Mouse (Mus musculus) midbrain, embryonic 13.5 days (tissue): Measurements from ENCODE around the gene March4. TPM values are rescaled to one million over a fixed set of nuclear protein-coding genes. Genes with fewer than 3 reads are reported as not detected.
A peak's percentile ranks its signal among the peaks of the same experiment; 100 is the strongest.

Source experiments
- ATAC-seq: fragments of 200-750 bp; cut with Nextera tagmentation; 2 replicates; pipeline ENCODE4 v1.8.0; 2017; ENCODE audit warnings: mild to moderate bottlenecking, moderate TSS enrichment, moderate library complexity
- H3K27ac ChIP-seq: fragments of 300-500 bp; sonication (generic); 2 replicates; pipeline ENCODE4 v1.5.1; 2015; ENCODE audit warnings: inconsistent platforms, mild to moderate bottlenecking, moderate library complexity
- H3K27me3 ChIP-seq: fragments of 300-500 bp; sonication (generic); 2 replicates; pipeline ENCODE4 v1.6.1; 2015; ENCODE audit warnings: mild to moderate bottlenecking, inconsistent platforms
- H3K36me3 ChIP-seq: fragments of 300-500 bp; sonication (generic); 2 replicates; pipeline ENCODE4 v1.6.1; 2015; ENCODE audit warnings: mild to moderate bottlenecking, inconsistent platforms
- H3K4me1 ChIP-seq: fragments of 300-500 bp; sonication (generic); replicated peaks from 2 replicates; pipeline ENCODE4 v1.6.1; 2015; ENCODE audit warnings: inconsistent platforms
- H3K4me2 ChIP-seq: fragments of 300-500 bp; sonication (generic); replicated peaks from 2 replicates; pipeline ENCODE4 v1.6.1; 2015; ENCODE audit warnings: moderate library complexity, mild to moderate bottlenecking, inconsistent platforms
- H3K4me3 ChIP-seq: fragments of 300-500 bp; sonication (generic); replicated peaks from 2 replicates; pipeline ENCODE4 v1.5.1; 2015; ENCODE audit warnings: mild to moderate bottlenecking, inconsistent platforms
- H3K9ac ChIP-seq: fragments of 300-500 bp; sonication (generic); replicated peaks from 2 replicates; pipeline ENCODE4 v1.6.1; 2015; ENCODE audit warnings: mild to moderate bottlenecking, inconsistent platforms
- H3K9me3 ChIP-seq: fragments of 300-500 bp; sonication (generic); 2 replicates; pipeline ENCODE4 v1.6.1; 2016; ENCODE audit warnings: mild to moderate bottlenecking, inconsistent platforms
- WGBS: fragments of 180-500 bp; shearing (Covaris S2); methylation state at CpG from one replicate; pipeline ENCODE4 v1.1.7; 2015; 5-methylcytosine and 5-hydroxymethylcytosine counted together
- polyA plus RNA-seq: library from polyadenylated mRNA; unstranded; fragments of >200 nt; fragmentation: Nextera tagmentation; extraction: Ambion mirVana; gene quantifications from 2 replicates; pipeline ENCODE4 v1.2.1, GENCODE M21; 2015

March4 gene
- polyA plus RNA-seq, 1 experiment from 2014 or later, result 2.7 TPM

DNA sequence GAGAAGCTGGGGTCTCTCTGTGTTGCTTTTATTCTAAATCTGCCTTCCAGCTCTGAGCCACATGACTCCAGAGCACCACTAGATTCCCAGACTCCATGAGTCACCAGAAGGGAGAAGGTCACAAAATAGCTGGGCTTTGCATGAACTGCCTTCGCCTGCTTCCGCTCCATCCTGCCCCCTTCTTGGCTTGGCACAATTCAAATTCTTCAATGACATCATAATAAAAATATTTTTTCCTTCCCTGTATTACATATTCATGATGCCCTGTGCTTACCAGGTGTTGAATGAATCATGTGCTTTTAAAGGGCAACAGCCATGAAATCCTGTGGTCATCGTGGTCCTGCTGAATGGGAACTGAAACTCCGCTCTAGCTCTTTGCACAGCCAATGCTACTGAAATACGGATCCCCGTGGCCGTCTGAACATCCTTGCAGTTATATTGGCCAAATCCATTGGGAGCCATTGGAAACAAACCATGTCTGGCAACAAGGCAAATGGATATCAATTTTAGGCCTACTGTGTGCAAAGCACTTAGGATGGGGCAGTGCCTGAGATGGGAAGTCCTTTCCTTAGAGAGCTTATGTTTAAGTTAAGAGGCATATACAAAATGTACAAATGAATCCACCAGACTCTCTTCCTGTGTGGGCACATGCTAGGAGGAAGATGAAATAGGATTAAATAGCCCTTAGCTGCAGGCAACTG is 107.5 kb downstream of the March4 start:
- H3K27ac ChIP-seq, result no peak overlapping the region
- no peak for ATAC-seq
- 91% methylated on average over 7 of the region's 7 CpGs for WGBS
- H3K4me1 ChIP-seq, result no peaks in the 10 kb centered on the region
- H3K4me2 ChIP-seq, result no peak overlapping the region
- no peaks in the 10 kb centered on the region for H3K27me3 ChIP-seq
- no peak overlapping the region for H3K9ac ChIP-seq
- H3K36me3 ChIP-seq, result no peaks in the 10 kb centered on the region
- no peaks in the 10 kb centered on the region for H3K9me3 ChIP-seq
- H3K4me3 ChIP-seq, result no peak overlapping the region

DNA sequence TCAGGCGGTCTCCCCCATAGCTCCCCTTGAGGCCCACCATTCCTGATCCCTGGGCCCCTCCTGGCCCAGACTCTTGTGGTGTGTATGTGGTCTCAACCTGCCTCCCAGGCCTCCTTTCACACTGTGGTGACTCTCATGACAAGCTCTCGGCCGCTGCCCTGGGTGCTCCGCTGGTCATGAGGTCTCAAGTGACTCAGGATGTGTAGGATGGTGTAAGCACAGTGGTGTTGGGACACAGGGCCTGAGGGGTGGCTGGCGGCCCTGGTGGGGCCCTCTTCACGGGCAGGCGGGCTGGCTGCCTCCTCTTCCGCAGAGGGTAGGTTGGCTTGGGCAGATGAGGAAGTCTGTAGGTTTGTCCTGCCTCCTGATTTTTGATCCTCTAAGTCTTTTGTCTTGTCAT is 108.2 kb downstream of the March4 start:
- no peak overlapping the region for H3K27ac ChIP-seq
- H3K9me3 ChIP-seq, result no peaks in the 10 kb centered on the region
- no peak overlapping the region for H3K9ac ChIP-seq
- H3K27me3 ChIP-seq, result no peaks in the 10 kb centered on the region
- WGBS, result 88% methylated on average over 8 of the region's 8 CpGs
- no peak for ATAC-seq
- no peak overlapping the region for H3K4me2 ChIP-seq
- H3K4me1 ChIP-seq, result no peaks in the 10 kb centered on the region
- H3K4me3 ChIP-seq, result no peak overlapping the region
- H3K36me3 ChIP-seq, result no peaks in the 10 kb centered on the region

DNA sequence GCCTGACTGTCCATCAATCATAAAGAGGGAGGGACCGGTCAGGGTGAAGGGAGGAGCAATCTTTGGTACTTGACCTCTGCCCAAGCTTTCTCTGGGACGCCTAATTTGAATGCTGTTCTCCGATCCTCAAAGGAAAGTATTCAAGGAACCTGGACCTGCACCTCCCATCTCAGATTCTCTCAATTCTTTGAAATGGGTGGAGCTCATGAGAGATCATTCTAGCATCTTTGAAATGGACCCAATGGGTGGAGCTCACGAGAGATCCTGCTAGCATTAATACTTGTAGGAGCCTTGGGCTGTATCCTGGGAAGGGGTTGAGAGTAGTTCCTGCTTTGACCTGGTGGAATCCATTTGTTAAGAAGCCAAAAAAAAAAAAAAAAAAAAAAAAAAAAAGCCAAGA is 110.3 kb downstream of the March4 start:
- no peaks in the 10 kb centered on the region for H3K27me3 ChIP-seq
- H3K9me3 ChIP-seq, result no peaks in the 10 kb centered on the region
- no peak overlapping the region for H3K9ac ChIP-seq
- no peaks in the 10 kb centered on the region for H3K36me3 ChIP-seq
- no peak for ATAC-seq
- no peaks in the 10 kb centered on the region for H3K4me1 ChIP-seq
- H3K4me2 ChIP-seq, result no peak overlapping the region
- WGBS, result 81% methylated on average over 4 of the region's 4 CpGs
- H3K27ac ChIP-seq, result no peak overlapping the region
- no peak overlapping the region for H3K4me3 ChIP-seq

DNA sequence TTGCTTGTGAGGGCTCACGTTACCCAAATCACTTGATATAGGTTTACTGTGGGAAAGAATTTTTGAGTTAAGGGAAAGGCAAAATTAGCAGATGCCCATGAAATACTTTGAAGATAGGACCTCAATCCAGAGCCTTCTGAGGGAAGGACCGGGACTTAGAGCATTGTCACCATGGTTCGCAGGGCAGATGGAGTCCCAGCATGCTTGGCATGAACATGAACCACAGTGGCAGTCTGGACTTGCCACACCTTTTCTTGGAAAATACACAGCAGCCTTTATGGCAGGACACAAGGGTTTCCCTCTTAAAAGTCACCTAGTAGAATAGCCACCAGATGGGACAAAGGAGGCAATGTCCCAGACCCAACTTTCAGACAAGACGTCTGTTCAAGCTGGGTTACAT is 114.6 kb downstream of the March4 start:
- WGBS, result 91% methylated on average over 4 of the region's 4 CpGs
- Histone ChIP-seq H3K4me1 (peaks cover 10% of the 10 kb centered on the region), H3K9ac (no peak overlapping the region), H3K4me2 (no peak overlapping the region), H3K27me3 (no peaks in the 10 kb centered on the region), H3K27ac (no peak overlapping the region), H3K36me3 (no peaks in the 10 kb centered on the region), H3K9me3 (no peaks in the 10 kb centered on the region), H3K4me3 (no peak overlapping the region)
- no peak for ATAC-seq

DNA sequence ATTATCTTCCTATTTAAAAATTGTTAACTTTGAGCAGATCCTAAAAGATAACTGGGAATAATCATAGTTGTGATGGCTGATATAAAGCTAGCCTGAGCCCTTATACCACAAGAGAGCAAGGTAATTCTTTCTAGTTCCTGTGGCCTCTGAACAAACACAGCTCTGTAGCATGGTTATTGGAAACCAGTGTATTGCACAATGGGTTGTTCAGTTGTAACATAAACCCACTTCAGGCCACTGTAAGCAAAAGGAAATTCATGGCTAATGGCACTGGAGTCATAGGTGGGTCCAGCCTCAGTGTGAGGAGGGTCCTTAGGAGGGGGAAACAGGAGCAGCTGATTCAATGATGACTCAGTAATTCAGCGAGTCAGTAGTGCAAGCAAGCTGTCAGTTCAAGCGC is 116.5 kb downstream of the March4 start:
- WGBS, result 70% methylated on average over 2 of the region's 2 CpGs
- H3K4me2 ChIP-seq, result no peak overlapping the region
- no peaks in the 10 kb centered on the region for H3K27me3 ChIP-seq
- H3K36me3 ChIP-seq, result no peaks in the 10 kb centered on the region
- no peak for ATAC-seq
- H3K4me1 ChIP-seq, result peaks cover 10% of the 10 kb centered on the region
- H3K9me3 ChIP-seq, result no peaks in the 10 kb centered on the region
- no peak overlapping the region for H3K27ac ChIP-seq
- H3K9ac ChIP-seq, result no peak overlapping the region
- H3K4me3 ChIP-seq, result no peak overlapping the region

DNA sequence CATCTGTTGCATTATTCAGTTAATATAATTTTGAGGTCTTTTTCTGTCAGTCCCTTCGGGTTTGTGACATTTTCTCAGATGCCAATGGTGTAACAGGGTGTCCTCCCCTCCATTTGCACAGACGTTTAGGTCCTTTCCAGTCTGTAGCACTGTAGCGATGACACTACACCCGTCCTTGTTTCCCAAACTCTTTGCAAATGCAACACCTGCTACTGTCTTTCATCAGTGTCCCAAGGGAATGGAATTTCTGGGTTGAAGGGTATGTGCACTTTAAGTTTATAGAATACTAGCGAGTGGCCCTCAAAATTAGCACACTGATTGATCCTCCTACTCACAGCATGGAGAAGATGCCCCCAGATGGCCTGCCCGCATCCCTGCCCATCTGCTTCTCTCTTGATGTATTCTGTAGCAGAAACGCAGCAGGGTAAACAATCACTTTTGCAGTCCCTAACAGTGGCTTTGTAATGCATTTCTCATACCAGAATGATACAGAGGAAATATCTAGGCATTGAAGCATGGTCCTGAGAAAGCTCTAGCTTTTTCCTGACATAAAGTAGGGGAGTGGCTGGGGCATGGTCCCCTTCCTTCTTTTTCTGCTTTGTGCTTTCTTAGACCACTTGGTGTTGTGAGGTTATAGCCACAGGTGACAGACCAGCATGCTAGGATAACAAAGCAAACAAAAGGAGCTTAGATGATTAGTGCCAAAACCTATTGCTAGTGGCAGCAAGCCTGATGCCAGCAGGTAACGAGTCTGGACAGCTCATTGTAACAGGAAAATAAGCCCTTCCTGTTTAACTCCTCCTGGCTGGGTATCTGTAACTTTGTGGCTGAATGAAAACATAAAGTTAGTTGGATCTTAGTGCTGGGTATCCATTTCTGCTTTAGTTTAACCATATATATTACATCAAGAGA is 117.7 kb downstream of the March4 start:
- 53% methylated on average over 8 of the region's 8 CpGs for WGBS
- Histone ChIP-seq H3K9me3 (no peaks in the 10 kb centered on the region), H3K4me2 (no peak overlapping the region), H3K36me3 (no peaks in the 10 kb centered on the region), H3K27me3 (no peaks in the 10 kb centered on the region), H3K4me1 (peaks cover 21% of the 10 kb centered on the region), H3K4me3 (no peak overlapping the region), H3K27ac (no peak overlapping the region), H3K9ac (no peak overlapping the region)
- ATAC-seq, result 0 out of 2 replicates have a peak, but pooled peaks have one; percentile 37

DNA sequence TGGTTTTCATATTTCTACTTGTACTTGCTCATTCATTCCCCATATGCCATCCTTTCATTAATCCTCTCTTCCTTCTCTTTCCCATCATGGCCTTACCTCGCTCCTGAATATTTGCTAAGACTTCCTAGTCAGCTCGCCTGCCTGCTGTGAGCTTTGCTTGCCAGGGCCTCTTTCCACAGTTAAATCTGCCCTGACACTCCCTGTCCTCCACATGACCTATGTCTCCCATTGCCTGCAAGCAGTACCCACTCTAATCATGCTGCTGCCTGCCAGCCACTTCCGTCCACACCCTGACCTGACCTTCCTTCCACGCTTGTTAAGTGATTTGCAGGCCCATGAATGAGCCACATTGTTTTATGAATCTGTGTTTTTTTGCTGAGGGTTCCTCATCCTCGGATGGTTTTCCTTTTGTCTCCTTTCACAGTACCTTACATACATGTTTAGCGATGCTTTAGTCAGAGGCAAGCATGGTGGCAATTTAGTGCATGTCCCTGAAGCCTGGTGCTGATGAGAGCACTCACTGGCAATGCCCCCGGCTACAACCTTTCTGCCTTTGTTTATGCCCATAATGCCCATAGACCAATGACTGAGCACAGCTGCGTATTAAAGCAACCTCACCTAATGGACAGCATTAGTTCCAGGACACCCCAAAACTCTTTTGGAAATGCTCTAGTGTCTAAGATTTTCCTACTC is 122.0 kb downstream of the March4 start:
- Histone ChIP-seq H3K27me3 (no peaks in the 10 kb centered on the region), H3K4me3 (no peak overlapping the region), H3K9ac (no peak overlapping the region), H3K27ac (0 out of 2 replicates have a peak overlapping the region, but pooled peaks have one; percentile 25), H3K4me2 (no peak overlapping the region), H3K9me3 (no peaks in the 10 kb centered on the region), H3K36me3 (no peaks in the 10 kb centered on the region), H3K4me1 (peaks cover 24% of the 10 kb centered on the region)
- no peak for ATAC-seq
- 29% methylated on average over 8 of the region's 8 CpGs for WGBS

DNA sequence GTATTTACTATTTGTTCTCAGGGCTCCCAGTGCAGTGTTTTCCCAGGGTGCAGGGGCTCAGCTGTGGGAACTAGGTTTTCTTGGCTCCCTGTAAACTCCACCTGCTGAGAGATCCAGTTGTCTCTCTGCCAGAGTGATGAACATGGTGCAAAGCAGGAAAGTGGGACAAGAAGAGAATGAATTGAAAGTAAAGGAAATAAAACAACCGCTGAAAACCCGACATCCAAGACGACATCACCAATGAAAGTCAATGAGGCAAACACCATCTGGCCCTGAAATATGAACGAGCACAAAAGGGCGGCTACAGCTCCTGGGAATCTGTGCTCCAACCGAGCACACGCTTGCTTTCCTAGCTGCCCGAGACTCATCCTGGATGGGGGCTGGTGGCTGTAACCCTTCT is 122.6 kb downstream of the March4 start:
- Histone ChIP-seq H3K4me3 (no peak overlapping the region), H3K27me3 (no peaks in the 10 kb centered on the region), H3K9ac (no peak overlapping the region), H3K4me1 (peaks cover 22% of the 10 kb centered on the region), H3K4me2 (no peak overlapping the region), H3K27ac (0 out of 2 replicates have a peak overlapping the region, but pooled peaks have one; percentile 25), H3K36me3 (no peaks in the 10 kb centered on the region), H3K9me3 (no peaks in the 10 kb centered on the region)
- ATAC-seq, result no peak
- WGBS, result 38% methylated on average over 8 of the region's 8 CpGs

DNA sequence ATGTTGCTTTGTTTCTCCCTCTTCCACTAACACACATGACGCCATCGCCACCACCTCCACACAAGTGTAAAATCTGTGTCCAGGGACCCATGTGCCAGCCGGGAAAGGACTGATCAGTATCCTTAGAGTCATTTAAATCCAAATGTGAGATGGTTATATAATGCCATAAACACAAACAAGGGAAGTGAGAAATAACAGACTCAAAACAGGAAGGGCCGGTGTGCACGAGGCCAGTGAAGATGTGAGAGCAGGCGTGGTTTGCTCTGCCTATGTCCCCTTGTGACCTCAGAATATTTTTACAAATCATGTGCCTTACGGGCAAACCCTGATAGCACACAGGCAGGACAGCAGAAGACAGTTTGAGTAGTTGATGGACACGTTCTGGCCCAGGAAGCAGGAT is 123.5 kb downstream of the March4 start:
- Histone ChIP-seq H3K9me3 (no peaks in the 10 kb centered on the region), H3K4me2 (no peak overlapping the region), H3K4me1 (peaks cover 14% of the 10 kb centered on the region), H3K9ac (no peak overlapping the region), H3K4me3 (no peak overlapping the region), H3K27ac (no peak overlapping the region), H3K27me3 (no peaks in the 10 kb centered on the region), H3K36me3 (no peaks in the 10 kb centered on the region)
- no peak for ATAC-seq
- WGBS, result 94% methylated on average over 8 of the region's 8 CpGs

DNA sequence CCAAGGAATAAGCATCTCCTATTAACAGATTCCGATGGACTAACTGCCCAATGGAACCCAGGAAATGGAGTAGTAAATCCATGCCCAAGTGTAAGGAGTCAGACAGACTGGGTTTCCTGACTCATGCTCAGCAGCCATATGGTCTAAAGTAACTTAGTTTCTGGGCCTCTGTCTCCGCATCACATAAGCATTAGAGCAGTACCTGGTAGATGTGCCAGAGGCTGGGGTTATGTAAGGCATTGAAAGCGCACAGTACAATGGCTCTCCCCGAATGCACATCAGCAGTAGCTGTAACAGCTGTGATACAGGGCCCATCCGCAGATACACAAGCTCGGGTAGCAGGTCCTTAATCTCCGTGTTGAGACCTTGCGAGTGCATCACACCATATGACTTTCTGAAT is 125.6 kb downstream of the March4 start:
- 97% methylated on average over 8 of the region's 8 CpGs for WGBS
- ATAC-seq, result no peak
- no peak overlapping the region for H3K4me2 ChIP-seq
- peaks cover 14% of the 10 kb centered on the region for H3K4me1 ChIP-seq
- H3K4me3 ChIP-seq, result no peak overlapping the region
- H3K36me3 ChIP-seq, result no peaks in the 10 kb centered on the region
- H3K9me3 ChIP-seq, result no peaks in the 10 kb centered on the region
- H3K27ac ChIP-seq, result no peak overlapping the region
- H3K9ac ChIP-seq, result no peak overlapping the region
- no peaks in the 10 kb centered on the region for H3K27me3 ChIP-seq

DNA sequence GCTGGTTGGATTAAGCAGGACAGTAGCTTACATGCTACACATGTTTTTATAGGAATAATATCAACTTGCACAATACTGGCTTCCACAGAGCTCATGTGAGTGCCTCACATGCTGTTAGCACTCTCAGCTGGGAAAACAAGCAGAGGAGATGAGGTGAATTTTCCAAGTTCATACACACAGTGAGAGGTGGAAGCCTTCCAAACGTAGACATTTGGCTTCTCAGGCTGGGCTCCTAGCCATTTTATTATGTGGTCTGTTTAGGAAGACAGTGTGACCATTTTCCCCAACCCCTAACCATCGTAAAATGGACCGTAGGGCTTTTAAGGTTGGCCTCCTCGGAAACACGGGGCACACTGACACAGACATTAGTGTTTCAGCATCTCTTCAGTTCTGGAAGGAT is 126.8 kb downstream of the March4 start:
- Histone ChIP-seq H3K36me3 (no peaks in the 10 kb centered on the region), H3K4me1 (peaks cover 12% of the 10 kb centered on the region), H3K27ac (no peak overlapping the region), H3K4me3 (no peak overlapping the region), H3K9ac (no peak overlapping the region), H3K27me3 (no peaks in the 10 kb centered on the region), H3K9me3 (no peaks in the 10 kb centered on the region), H3K4me2 (no peak overlapping the region)
- WGBS, result 89% methylated on average over 5 of the region's 5 CpGs
- ATAC-seq, result no peak

DNA sequence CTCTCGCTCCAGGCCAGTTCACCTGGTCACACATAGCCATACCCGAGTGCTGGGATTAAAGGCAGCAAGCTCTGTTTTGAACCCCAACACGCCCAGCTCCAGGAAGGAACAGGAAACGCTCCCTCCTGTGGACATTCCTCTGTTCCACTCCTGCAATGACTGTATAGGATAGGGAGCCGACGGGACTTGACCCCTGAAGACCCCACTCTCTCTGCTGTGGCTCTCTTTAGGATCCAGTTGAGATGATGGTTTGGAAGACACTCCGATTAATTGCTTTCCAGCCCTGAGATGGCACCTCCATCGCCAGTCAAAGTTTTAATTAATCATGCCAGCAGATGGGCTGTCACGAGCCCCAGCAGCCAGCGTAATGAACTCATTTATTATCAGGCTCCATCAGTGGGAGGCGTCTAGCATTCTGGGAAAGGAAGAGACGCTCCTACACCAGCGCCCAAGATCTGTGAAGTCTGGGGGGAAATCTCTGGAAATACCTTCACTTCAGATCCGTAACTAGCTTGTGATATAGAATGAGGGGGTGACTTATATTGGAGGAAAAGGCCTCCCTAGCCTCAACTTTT is 130.1 kb downstream of the March4 start:
- no peak overlapping the region for H3K9ac ChIP-seq
- H3K27me3 ChIP-seq, result no peaks in the 10 kb centered on the region
- H3K4me1 ChIP-seq, result peaks cover 2% of the 10 kb centered on the region; the same call in 1 of the 2 replicates
- H3K9me3 ChIP-seq, result no peaks in the 10 kb centered on the region
- 75% methylated on average over 14 of the region's 14 CpGs for WGBS
- H3K4me3 ChIP-seq, result no peak overlapping the region
- H3K27ac ChIP-seq, result no peak overlapping the region
- H3K36me3 ChIP-seq, result no peaks in the 10 kb centered on the region
- no peak overlapping the region for H3K4me2 ChIP-seq
- ATAC-seq, result no peak
